In genomic region chr2:113058116-113058515, GRCm38 (mm10) we compare ENCODE assay signal across 25 mouse cellular contexts.
DNase-seq lines count a peak whose midpoint lies in the region; ATAC-seq lines count a peak whose summit lies in the region.
"Had no signal": no experiment of that assay in that cellular context is flagged by ENCODE, and none has a peak within 500 bp of the region (broad histone marks: within the 10 kb centered on the region; RNA-seq: fewer than 3 reads in every experiment).

No protein-coding gene starts in this region.

- DNase-seq in forebrain, embryonic 11.5 days (ENCODE audit: low spot score): no peak
- no peak for DNase-seq in lung, postnatal 14 days
- peak; percentile 9 for DNase-seq in brain, adult 2 months (ENCODE audit: low read depth, low spot score)
- DNase-seq in thymus, adult 18-20 months: no peak
- no peak for DNase-seq in frontal cortex, postnatal 14 days (ENCODE audit: low spot score in 2 of 2)
- DNase-seq: adrenal gland, postnatal 14 days; cerebellum, adult 11 months; cerebellum, adult 8-10 months; cerebellum, postnatal 14 days; embryo, embryonic 11 days; gastrocnemius, adult 2 months; gastrocnemius, postnatal 36 days; heart, adult 18-20 months; heart, postnatal 14 days; kidney, adult 18-20 months had no signal

- no peaks in the 10 kb centered on the region for H3K36me3 ChIP-seq in forebrain, embryonic 13.5 days (ENCODE audit: poor library complexity, severe bottlenecking)
- no peaks in the 10 kb centered on the region for H3K36me3 ChIP-seq in forebrain, embryonic 11.5 days (ENCODE audit: control insufficient read depth, insufficient read depth, low read length)
- H3K36me3 ChIP-seq in lung, embryonic 15.5 days: no peaks in the 10 kb centered on the region
- no peaks in the 10 kb centered on the region for H3K36me3 ChIP-seq in forebrain, embryonic 16.5 days (ENCODE audit: control insufficient read depth, insufficient read depth)
- H3K36me3 ChIP-seq: embryonic facial prominence, embryonic 13.5 days; heart, embryonic 10.5 days; hindbrain, embryonic 13.5 days had no signal

- peak; percentile 39; the same call in 1 of the 2 replicates for ATAC-seq in forebrain, embryonic 13.5 days
- no peak for ATAC-seq in forebrain, embryonic 11.5 days (replicated peaks; ENCODE audit: low FRiP score)
- peak; percentile 16; the same call in 1 of the 2 replicates for ATAC-seq in lung, embryonic 15.5 days (ENCODE audit: borderline replicate concordance, extremely low read depth, low FRiP score, low TSS enrichment)
- ATAC-seq in forebrain, embryonic 16.5 days: peak; percentile 67
- ATAC-seq: activated CD4-positive, CD25-positive, alpha-beta regulatory T cell, adult 4 months; hindbrain, postnatal 0 days; Patski had no signal

- H3K4me2 ChIP-seq in forebrain, embryonic 13.5 days: no peak overlapping the region
- H3K4me2 ChIP-seq in forebrain, embryonic 11.5 days (ENCODE audit: low read depth, low read length, severe bottlenecking): no peak overlapping the region
- no peak overlapping the region for H3K4me2 ChIP-seq in lung, embryonic 15.5 days
- no peak overlapping the region for H3K4me2 ChIP-seq in forebrain, embryonic 16.5 days (ENCODE audit: low read length)
- H3K4me2 ChIP-seq: embryonic facial prominence, embryonic 13.5 days; hindbrain, embryonic 13.5 days had no signal

- H3K9me3 ChIP-seq in forebrain, embryonic 13.5 days (replicated peaks): no peaks in the 10 kb centered on the region
- no peaks in the 10 kb centered on the region for H3K9me3 ChIP-seq in forebrain, embryonic 11.5 days (ENCODE audit: control insufficient read depth, low read length)
- H3K9me3 ChIP-seq in lung, embryonic 15.5 days: no peaks in the 10 kb centered on the region
- no peaks in the 10 kb centered on the region for H3K9me3 ChIP-seq in forebrain, embryonic 16.5 days (ENCODE audit: control insufficient read depth, low read length)
- H3K9me3 ChIP-seq: embryonic facial prominence, embryonic 13.5 days; heart, embryonic 10.5 days; hindbrain, embryonic 13.5 days had no signal

- no peak overlapping the region for H3K9ac ChIP-seq in forebrain, embryonic 13.5 days
- no peak overlapping the region for H3K9ac ChIP-seq in forebrain, embryonic 11.5 days (ENCODE audit: low read length)
- H3K9ac ChIP-seq in lung, embryonic 15.5 days: no peak overlapping the region
- no peak overlapping the region for H3K9ac ChIP-seq in forebrain, embryonic 16.5 days (replicated peaks; ENCODE audit: low read depth, low read length)
- H3K9ac ChIP-seq: embryonic facial prominence, embryonic 13.5 days; hindbrain, embryonic 13.5 days had no signal

- no peak overlapping the region for H3K4me3 ChIP-seq in forebrain, embryonic 13.5 days
- H3K4me3 ChIP-seq in forebrain, embryonic 11.5 days (ENCODE audit: low read depth, low read length): no peak overlapping the region
- no peak overlapping the region for H3K4me3 ChIP-seq in lung, embryonic 15.5 days
- H3K4me3 ChIP-seq in forebrain, embryonic 16.5 days (replicated peaks; ENCODE audit: low read length): no peak overlapping the region
- H3K4me3 ChIP-seq: embryonic facial prominence, embryonic 13.5 days; gastrocnemius, adult 2 months; heart, embryonic 10.5 days; hindbrain, embryonic 13.5 days had no signal

- no peak overlapping the region for H3K27ac ChIP-seq in forebrain, embryonic 13.5 days
- H3K27ac ChIP-seq in forebrain, embryonic 11.5 days (ENCODE audit: low read depth, low read length): no peak overlapping the region
- no peak overlapping the region for H3K27ac ChIP-seq in lung, embryonic 15.5 days
- H3K27ac ChIP-seq in forebrain, embryonic 16.5 days (ENCODE audit: low read length): no peak overlapping the region
- H3K27ac ChIP-seq: embryonic facial prominence, embryonic 13.5 days; gastrocnemius, adult 2 months; heart, embryonic 10.5 days; hindbrain, embryonic 13.5 days; hindbrain, postnatal 0 days had no signal

- H3K4me1 ChIP-seq in forebrain, embryonic 13.5 days: no peaks in the 10 kb centered on the region
- no peaks in the 10 kb centered on the region for H3K4me1 ChIP-seq in forebrain, embryonic 11.5 days (replicated peaks; ENCODE audit: control insufficient read depth, insufficient read depth, low read length)
- 0 out of 2 replicates have a peak, but pooled peaks cover 3% of the 10 kb centered on the region for H3K4me1 ChIP-seq in lung, embryonic 15.5 days
- H3K4me1 ChIP-seq in forebrain, embryonic 16.5 days (replicated peaks; ENCODE audit: control insufficient read depth, insufficient read depth, low read length): no peaks in the 10 kb centered on the region
- H3K4me1 ChIP-seq: heart, embryonic 10.5 days; hindbrain, embryonic 13.5 days had no signal

- no peaks in the 10 kb centered on the region for H3K27me3 ChIP-seq in forebrain, embryonic 13.5 days
- no peaks in the 10 kb centered on the region for H3K27me3 ChIP-seq in forebrain, embryonic 11.5 days (ENCODE audit: control insufficient read depth, insufficient read depth, low read length)
- H3K27me3 ChIP-seq in lung, embryonic 15.5 days: no peaks in the 10 kb centered on the region
- no peaks in the 10 kb centered on the region for H3K27me3 ChIP-seq in forebrain, embryonic 16.5 days (replicated peaks; ENCODE audit: control insufficient read depth, insufficient read depth, low read length)
- H3K27me3 ChIP-seq: CH12.LX; embryonic facial prominence, embryonic 13.5 days; hindbrain, embryonic 13.5 days; Patski had no signal

- 63% methylated on average over 3 of the region's 3 CpGs for WGBS in forebrain, embryonic 13.5 days
- WGBS in forebrain, embryonic 11.5 days: 75% methylated on average over 3 of the region's 3 CpGs
- 34% methylated on average over 3 of the region's 3 CpGs for WGBS in lung, embryonic 15.5 days
- 41% methylated on average over 3 of the region's 3 CpGs for WGBS in forebrain, embryonic 16.5 days
